Mouse (Mus musculus): ENCODE results near the gene Crybg3. TPM values are rescaled to one million over a fixed set of nuclear protein-coding genes. Genes with fewer than 3 reads are reported as not detected.
A peak's percentile ranks its signal among the peaks of the same experiment; 100 is the strongest.

Gene Crybg3
- polyA plus RNA-seq, 1 experiment from 2014 or later: 13.8 TPM

- no peaks in the 10 kb centered on the region for H3K27me3 ChIP-seq
- H3K4me1 ChIP-seq: no peaks in the 10 kb centered on the region
- no peak overlapping the region for H3K27ac ChIP-seq
- H3K9me3 ChIP-seq: no peaks in the 10 kb centered on the region
- 85% methylated on average over 15 of the region's 15 CpGs for WGBS
- no peak overlapping the region for H3K9ac ChIP-seq
- ATAC-seq (ENCODE audit: insufficient number of reproducible peaks, low FRiP score, low TSS enrichment, low read depth): no peak
- H3K4me3 ChIP-seq: no peak overlapping the region
- H3K36me3 ChIP-seq: peaks cover 6% of the 10 kb centered on the region
- H3K4me2 ChIP-seq: no peak overlapping the region
Observed at GRCm38 (mm10) chr16:59549631-59550030, 51.1 kb downstream of the Crybg3 start.

- Histone ChIP-seq H3K4me2 (no peak overlapping the region), H3K27ac (peak overlapping the region; percentile 12; the same call in 1 of the 2 replicates), H3K4me3 (no peak overlapping the region), H3K27me3 (no peaks in the 10 kb centered on the region), H3K4me1 (no peaks in the 10 kb centered on the region), H3K36me3 (no peaks in the 10 kb centered on the region; the same call in 1 of the 2 replicates), H3K9me3 (no peaks in the 10 kb centered on the region), H3K9ac (no peak overlapping the region)
- no peak for ATAC-seq (ENCODE audit: insufficient number of reproducible peaks, low FRiP score, low TSS enrichment, low read depth)
- 86% methylated on average over 4 of the region's 4 CpGs for WGBS
Observed at GRCm38 (mm10) chr16:59548582-59548947, 52.2 kb downstream of the Crybg3 start.

GRCm38 (mm10) chr16:59547887-59548581, 52.7 kb downstream of the Crybg3 start:
- H3K9me3 ChIP-seq: no peaks in the 10 kb centered on the region
- 51% methylated on average over 14 of the region's 14 CpGs for WGBS
- ATAC-seq (ENCODE audit: insufficient number of reproducible peaks, low FRiP score, low TSS enrichment, low read depth): no peak
- no peaks in the 10 kb centered on the region; the same call in 1 of the 2 replicates for H3K36me3 ChIP-seq
- no peaks in the 10 kb centered on the region for H3K27me3 ChIP-seq
- H3K9ac ChIP-seq: no peak overlapping the region
- H3K27ac ChIP-seq: no peak overlapping the region
- H3K4me3 ChIP-seq: no peak overlapping the region
- H3K4me1 ChIP-seq: no peaks in the 10 kb centered on the region
- no peak overlapping the region for H3K4me2 ChIP-seq

GRCm38 (mm10) chr16:59547466-59547865, 53.3 kb downstream of the Crybg3 start:
- Histone ChIP-seq H3K27me3 (no peaks in the 10 kb centered on the region), H3K4me2 (no peak overlapping the region), H3K27ac (no peak overlapping the region), H3K9ac (no peak overlapping the region), H3K36me3 (no peaks in the 10 kb centered on the region; the same call in 1 of the 2 replicates), H3K4me1 (no peaks in the 10 kb centered on the region), H3K9me3 (no peaks in the 10 kb centered on the region), H3K4me3 (no peak overlapping the region)
- WGBS: 65% methylated on average over 4 of the region's 4 CpGs
- ATAC-seq (ENCODE audit: insufficient number of reproducible peaks, low FRiP score, low TSS enrichment, low read depth): no peak

GRCm38 (mm10) chr16:59545360-59545759, 55.4 kb downstream of the Crybg3 start:
- no peak overlapping the region for H3K9ac ChIP-seq
- no peaks in the 10 kb centered on the region for H3K27me3 ChIP-seq
- ATAC-seq (ENCODE audit: insufficient number of reproducible peaks, low FRiP score, low TSS enrichment, low read depth): no peak
- H3K9me3 ChIP-seq: no peaks in the 10 kb centered on the region
- no peak overlapping the region for H3K4me2 ChIP-seq
- no peaks in the 10 kb centered on the region; the same call in 1 of the 2 replicates for H3K36me3 ChIP-seq
- H3K4me3 ChIP-seq: no peak overlapping the region
- H3K27ac ChIP-seq: no peak overlapping the region
- WGBS: 82% methylated on average over 2 of the region's 2 CpGs
- no peaks in the 10 kb centered on the region for H3K4me1 ChIP-seq

- no peaks in the 10 kb centered on the region for H3K9me3 ChIP-seq
- H3K27ac ChIP-seq: no peak overlapping the region
- WGBS: 64% methylated on average over 4 of the region's 4 CpGs
- no peak overlapping the region for H3K9ac ChIP-seq
- no peak overlapping the region for H3K4me3 ChIP-seq
- H3K27me3 ChIP-seq: no peaks in the 10 kb centered on the region
- no peak for ATAC-seq (ENCODE audit: insufficient number of reproducible peaks, low FRiP score, low TSS enrichment, low read depth)
- no peaks in the 10 kb centered on the region for H3K4me1 ChIP-seq
- peaks cover 10% of the 10 kb centered on the region; the same call in 1 of the 2 replicates for H3K36me3 ChIP-seq
- H3K4me2 ChIP-seq: no peak overlapping the region
Observed at GRCm38 (mm10) chr16:59541382-59541781, 59.4 kb downstream of the Crybg3 start.

GRCm38 (mm10) chr16:59540944-59541343, 59.8 kb downstream of the Crybg3 start:
- no peak overlapping the region for H3K4me3 ChIP-seq
- no peak overlapping the region for H3K4me2 ChIP-seq
- H3K4me1 ChIP-seq: no peaks in the 10 kb centered on the region
- no peak overlapping the region for H3K27ac ChIP-seq
- H3K9me3 ChIP-seq: no peaks in the 10 kb centered on the region
- ATAC-seq (ENCODE audit: insufficient number of reproducible peaks, low FRiP score, low TSS enrichment, low read depth): no peak
- H3K9ac ChIP-seq: no peak overlapping the region
- H3K27me3 ChIP-seq: no peaks in the 10 kb centered on the region
- peaks cover 14% of the 10 kb centered on the region for H3K36me3 ChIP-seq
- WGBS: 87% methylated on average over 3 of the region's 3 CpGs

GRCm38 (mm10) chr16:59535673-59536072, 65.1 kb downstream of the Crybg3 start:
- H3K4me3 ChIP-seq: no peak overlapping the region
- no peak overlapping the region for H3K27ac ChIP-seq
- no peak overlapping the region for H3K9ac ChIP-seq
- no peak overlapping the region for H3K4me2 ChIP-seq
- H3K36me3 ChIP-seq: peaks cover 24% of the 10 kb centered on the region
- no peaks in the 10 kb centered on the region for H3K4me1 ChIP-seq
- ATAC-seq (ENCODE audit: insufficient number of reproducible peaks, low FRiP score, low TSS enrichment, low read depth): no peak
- no peaks in the 10 kb centered on the region for H3K27me3 ChIP-seq
- 80% methylated on average over 5 of the region's 5 CpGs for WGBS
- H3K9me3 ChIP-seq: no peaks in the 10 kb centered on the region

- Histone ChIP-seq H3K27ac (no peak overlapping the region), H3K4me2 (no peak overlapping the region), H3K9me3 (no peaks in the 10 kb centered on the region), H3K4me3 (no peak overlapping the region), H3K36me3 (peaks cover 31% of the 10 kb centered on the region), H3K27me3 (no peaks in the 10 kb centered on the region), H3K9ac (no peak overlapping the region), H3K4me1 (no peaks in the 10 kb centered on the region)
- ATAC-seq (ENCODE audit: insufficient number of reproducible peaks, low FRiP score, low TSS enrichment, low read depth): no peak
- WGBS: 77% methylated on average over 11 of the region's 11 CpGs
Observed at GRCm38 (mm10) chr16:59534349-59534748, 66.4 kb downstream of the Crybg3 start.

- Histone ChIP-seq H3K27me3 (no peaks in the 10 kb centered on the region), H3K27ac (no peak overlapping the region), H3K4me2 (no peak overlapping the region), H3K9ac (no peak overlapping the region), H3K9me3 (no peaks in the 10 kb centered on the region), H3K36me3 (peaks cover 34% of the 10 kb centered on the region), H3K4me1 (no peaks in the 10 kb centered on the region), H3K4me3 (no peak overlapping the region)
- WGBS: 48% methylated on average over 3 of the region's 3 CpGs
- ATAC-seq (ENCODE audit: insufficient number of reproducible peaks, low FRiP score, low TSS enrichment, low read depth): no peak
Observed at GRCm38 (mm10) chr16:59532561-59532960, 68.2 kb downstream of the Crybg3 start.

- Histone ChIP-seq H3K27ac (no peak overlapping the region), H3K27me3 (no peaks in the 10 kb centered on the region), H3K4me2 (no peak overlapping the region), H3K9me3 (no peaks in the 10 kb centered on the region), H3K4me1 (no peaks in the 10 kb centered on the region), H3K9ac (no peak overlapping the region), H3K4me3 (no peak overlapping the region), H3K36me3 (peaks cover 25% of the 10 kb centered on the region)
- no peak for ATAC-seq (ENCODE audit: insufficient number of reproducible peaks, low FRiP score, low TSS enrichment, low read depth)
- 61% methylated on average over 5 of the region's 5 CpGs for WGBS
Observed at GRCm38 (mm10) chr16:59531243-59531642, 69.5 kb downstream of the Crybg3 start.

GRCm38 (mm10) chr16:59529570-59529969, 71.2 kb downstream of the Crybg3 start:
- Histone ChIP-seq H3K9me3 (no peaks in the 10 kb centered on the region), H3K4me2 (no peak overlapping the region), H3K36me3 (peaks cover 17% of the 10 kb centered on the region), H3K4me3 (no peak overlapping the region), H3K27ac (no peak overlapping the region), H3K4me1 (no peaks in the 10 kb centered on the region), H3K27me3 (no peaks in the 10 kb centered on the region), H3K9ac (no peak overlapping the region)
- no peak for ATAC-seq (ENCODE audit: insufficient number of reproducible peaks, low FRiP score, low TSS enrichment, low read depth)
- WGBS: 90% methylated on average over 13 of the region's 13 CpGs

- no peak overlapping the region for H3K4me3 ChIP-seq
- H3K9ac ChIP-seq: no peak overlapping the region
- H3K27ac ChIP-seq: no peak overlapping the region
- peaks cover 12% of the 10 kb centered on the region for H3K36me3 ChIP-seq
- H3K4me2 ChIP-seq: no peak overlapping the region
- WGBS: 55% methylated on average over 6 of the region's 6 CpGs
- ATAC-seq (ENCODE audit: insufficient number of reproducible peaks, low FRiP score, low TSS enrichment, low read depth): no peak
- H3K4me1 ChIP-seq: no peaks in the 10 kb centered on the region
- no peaks in the 10 kb centered on the region for H3K9me3 ChIP-seq
- no peaks in the 10 kb centered on the region for H3K27me3 ChIP-seq
Observed at GRCm38 (mm10) chr16:59526939-59527338, 73.8 kb downstream of the Crybg3 start.
